Mouse (Mus musculus): Measurements from ENCODE around the gene A4galt.
A peak's percentile ranks its signal among the peaks of the same experiment; 100 is the strongest.

Gene A4galt

GRCm38 (mm10) chr15:83224136-83224766, 27.3 kb downstream of the A4galt start:
- DNase-seq (ENCODE audit: low spot score), result no peak

DNA sequence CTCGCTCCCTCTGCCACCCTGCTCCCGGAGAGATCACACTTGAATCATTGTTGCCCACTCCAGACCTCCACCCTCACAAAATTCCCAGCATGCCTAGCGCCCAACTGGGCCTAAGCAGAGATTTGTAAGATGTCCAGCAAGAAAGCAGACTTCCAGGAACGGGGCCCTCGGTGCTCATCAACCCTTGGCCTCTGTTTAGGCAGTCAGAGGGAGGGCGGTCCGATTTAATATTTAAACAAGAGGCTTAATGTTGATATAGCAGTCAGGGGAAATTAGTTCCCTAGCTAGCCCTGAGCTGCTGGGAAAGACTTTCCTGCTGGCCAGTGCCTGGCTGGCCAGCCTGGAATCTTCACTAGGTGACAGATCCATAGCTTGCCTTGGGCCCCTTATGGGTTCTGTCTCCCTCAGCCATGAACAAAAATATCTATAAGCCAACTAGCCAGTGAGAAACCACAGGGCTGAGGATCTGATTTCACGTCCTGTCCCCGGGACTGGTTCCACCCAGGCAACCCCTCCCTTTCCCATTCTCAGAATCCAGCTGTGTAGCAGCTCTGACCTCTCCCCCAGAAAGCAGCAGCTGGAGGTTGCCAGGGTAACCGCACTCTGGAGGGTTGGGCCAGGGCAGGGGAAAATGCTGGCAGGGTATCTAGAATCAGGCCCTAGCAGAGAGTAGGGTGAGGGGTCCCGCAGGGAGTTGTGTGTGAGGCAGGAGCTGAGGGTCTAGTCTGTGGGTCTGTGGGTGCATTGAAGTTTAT, 28.2 kb downstream of the A4galt start:
- peak; percentile 73 for DNase-seq (ENCODE audit: low spot score)

DNA sequence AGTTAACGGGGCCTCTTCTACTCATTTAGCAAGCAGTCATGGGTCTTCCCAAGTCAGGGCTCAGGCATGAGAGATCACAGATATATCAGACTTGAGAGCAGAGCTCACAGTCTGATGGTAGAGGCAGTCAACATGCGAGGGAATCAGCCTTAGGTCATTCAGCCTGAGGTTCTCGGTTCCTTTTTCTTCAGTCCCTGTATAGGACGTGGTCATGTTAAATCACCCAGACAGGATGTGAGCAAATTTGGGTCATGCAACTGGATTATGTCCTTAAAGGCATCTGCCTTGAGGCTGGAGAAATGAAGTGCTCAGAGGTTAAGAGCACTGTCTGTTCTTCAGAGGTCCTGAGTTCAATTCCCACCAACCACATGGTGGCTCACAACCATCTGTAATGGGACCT, 29.9 kb downstream of the A4galt start:
- no peak for DNase-seq (ENCODE audit: low spot score)

DNA sequence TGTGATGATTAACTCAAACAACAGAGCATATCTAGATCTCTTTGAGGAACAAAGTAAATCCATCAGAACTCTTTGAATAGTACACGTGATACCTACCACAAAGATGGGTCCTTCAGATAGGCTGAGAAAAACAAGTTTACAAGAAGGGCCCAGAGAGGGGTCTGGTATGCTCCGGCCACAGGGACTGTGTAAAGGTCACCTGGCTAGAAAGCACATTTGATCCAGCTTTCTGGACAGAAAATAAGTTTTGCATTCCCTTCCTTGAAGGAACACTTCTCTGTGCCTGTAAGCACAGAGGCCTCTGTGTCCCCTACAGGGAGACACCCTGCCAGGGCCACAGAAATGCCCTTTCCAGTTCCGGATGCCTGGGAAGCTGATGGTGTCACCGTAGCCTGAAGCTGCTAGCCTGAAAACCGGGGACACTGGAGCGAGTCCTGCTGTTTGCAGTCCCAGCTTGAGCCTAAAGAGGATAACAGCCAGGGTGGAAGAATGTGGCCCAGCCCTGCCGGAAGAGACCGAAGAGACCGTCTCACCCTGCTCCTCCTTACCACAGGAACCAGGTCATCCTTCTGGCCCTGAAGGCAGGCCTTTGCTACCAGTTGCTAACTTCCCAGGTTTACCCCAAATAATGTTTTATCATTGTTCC, 31.1 kb downstream of the A4galt start:
- no peak for DNase-seq (ENCODE audit: low spot score)

- no peak for DNase-seq (ENCODE audit: low spot score)
These were observed 36.0 kb downstream of the A4galt start for GRCm38 (mm10) chr15:83215322-83216216.

DNA sequence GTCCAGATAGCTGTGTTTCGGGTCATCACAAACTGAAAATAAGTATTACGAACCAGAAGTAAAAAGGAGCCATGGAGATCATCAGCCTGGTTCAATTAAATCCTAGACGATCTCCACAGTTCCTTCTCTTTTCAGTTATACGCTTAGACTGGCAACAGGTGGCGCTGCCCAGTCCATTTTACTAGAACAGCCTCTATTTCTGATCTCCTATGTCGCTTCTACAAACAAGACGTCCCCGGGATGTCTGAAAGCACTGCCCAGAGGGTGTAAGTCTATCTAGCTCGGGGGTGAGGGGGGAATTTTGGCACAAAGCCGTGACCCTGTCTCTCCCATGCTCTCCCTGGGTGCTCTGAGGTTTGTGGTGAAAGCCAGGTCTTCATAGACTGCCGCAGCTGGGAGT, 41.3 kb downstream of the A4galt start:
- no peak for DNase-seq (ENCODE audit: low spot score)

DNA sequence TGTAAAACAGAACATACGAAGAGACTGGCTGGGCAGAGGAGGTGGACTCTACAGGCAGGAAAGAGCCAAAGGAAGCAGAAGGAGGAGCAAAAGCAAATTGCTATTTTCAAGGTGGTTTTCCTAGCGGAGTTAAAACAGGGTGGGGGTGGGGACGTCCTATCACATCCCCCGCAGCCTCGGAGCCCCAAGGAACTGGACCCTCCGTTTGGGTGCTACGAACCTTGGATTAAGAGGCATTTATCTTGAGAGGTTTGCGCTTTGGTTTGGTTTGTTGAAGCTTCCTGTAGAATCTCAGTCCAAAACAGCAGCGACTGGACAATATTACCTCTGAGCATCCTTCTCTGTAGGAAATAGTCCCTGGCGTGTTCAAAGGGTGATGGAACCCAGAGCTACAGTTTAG, 41.9 kb downstream of the A4galt start:
- no peak for DNase-seq (ENCODE audit: low spot score)

- DNase-seq (ENCODE audit: low spot score), result no peak
These were observed 42.4 kb downstream of the A4galt start for GRCm38 (mm10) chr15:83209092-83209695.

DNA sequence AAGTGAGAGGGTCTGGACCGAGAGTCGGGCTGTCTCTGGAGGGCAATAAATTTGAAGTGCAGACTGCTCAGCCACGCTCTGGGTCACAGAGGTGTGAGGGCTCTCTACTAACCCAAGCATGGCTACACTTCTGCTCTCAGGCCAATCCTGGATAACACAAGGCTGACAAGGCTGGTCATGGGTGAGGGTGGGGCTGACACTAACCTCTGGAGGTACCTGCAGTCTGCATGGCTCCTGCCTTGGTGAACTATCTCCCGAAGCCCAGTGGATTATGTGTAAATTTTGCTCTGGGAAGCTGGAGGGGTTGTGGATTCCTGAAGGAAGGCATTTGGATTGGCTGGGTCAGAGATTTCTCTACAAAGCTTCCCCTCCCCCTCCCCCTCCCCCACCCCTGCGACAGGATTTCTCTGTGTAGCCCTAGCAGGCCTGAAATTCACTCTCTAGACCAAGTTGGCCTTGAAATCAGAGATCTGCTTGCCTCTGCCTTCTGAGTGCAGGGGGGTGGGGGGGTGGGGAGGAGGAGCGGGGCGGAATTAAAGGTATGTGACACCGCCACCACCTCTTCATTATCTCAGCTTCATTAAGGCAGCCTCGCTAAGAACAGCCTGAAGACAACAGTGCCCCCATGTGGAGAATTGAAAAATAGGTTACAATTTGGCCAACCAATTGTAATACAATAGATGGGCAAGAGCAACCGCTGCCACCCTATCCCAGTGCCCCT, 46.7 kb downstream of the A4galt start:
- no peak for DNase-seq (ENCODE audit: low spot score)

DNA sequence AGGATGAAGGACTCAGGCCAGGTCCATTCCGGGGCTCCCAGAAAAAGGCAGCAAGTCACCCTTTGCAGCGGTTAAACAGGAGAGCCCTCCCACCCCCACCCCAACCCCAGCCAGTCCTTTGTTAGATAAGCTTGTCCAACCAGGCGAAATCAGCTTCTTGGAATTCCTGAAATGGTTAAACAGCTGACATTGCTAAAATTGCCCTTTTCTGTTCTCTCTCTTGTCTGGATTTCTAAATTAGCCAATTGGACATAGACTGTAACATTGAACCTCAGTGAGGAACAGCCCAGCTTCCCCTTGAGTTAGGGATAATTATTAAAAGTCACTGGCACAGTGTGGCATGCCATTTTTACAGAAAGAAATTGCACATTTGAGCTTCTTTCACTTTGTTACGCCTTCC, 49.2 kb downstream of the A4galt start:
- no peak for DNase-seq (ENCODE audit: low spot score)

DNA sequence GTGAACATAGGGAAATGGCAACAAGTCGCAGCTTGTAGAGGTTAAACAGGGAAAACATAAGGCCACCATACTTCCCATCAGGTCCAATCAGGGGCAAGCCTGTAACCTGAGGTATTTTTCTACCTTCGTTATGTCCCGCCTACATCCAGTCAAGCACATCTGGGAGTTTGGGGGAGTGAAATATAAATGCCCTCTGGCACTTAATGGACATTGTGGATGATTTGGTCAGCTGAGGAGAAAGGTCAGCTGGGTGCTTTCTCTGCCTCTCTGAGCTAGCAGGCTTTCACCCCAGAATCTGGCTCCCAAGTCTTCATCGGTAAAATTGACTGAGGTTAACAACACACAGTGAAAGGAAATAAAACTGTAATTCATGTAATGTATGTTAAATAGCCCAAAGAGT, 58.2 kb downstream of the A4galt start:
- no peak for DNase-seq (ENCODE audit: low spot score)

DNA sequence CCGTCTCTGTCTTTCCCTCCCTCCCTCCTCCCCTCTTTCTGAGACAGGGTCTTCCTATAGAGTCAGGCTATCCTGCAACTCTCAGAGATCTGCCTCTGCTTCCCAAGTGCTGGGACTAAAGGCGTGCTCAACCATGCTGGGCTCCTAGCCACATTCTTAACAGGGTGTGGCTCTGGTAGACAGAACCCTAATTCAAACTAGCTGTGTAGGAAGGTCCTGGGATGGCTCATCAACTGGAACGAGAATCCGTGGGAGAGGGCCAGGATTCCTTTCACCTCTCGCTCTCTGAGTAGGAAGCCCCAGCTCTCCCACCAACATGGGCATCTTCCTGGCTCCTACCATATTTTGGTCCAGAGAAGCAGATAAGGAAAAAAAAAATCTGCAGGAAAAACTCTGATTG, 69.2 kb downstream of the A4galt start:
- DNase-seq (ENCODE audit: low spot score), result no peak

GRCm38 (mm10) chr15:83181800-83182330, 69.7 kb downstream of the A4galt start:
- no peak for DNase-seq (ENCODE audit: low spot score)

DNA sequence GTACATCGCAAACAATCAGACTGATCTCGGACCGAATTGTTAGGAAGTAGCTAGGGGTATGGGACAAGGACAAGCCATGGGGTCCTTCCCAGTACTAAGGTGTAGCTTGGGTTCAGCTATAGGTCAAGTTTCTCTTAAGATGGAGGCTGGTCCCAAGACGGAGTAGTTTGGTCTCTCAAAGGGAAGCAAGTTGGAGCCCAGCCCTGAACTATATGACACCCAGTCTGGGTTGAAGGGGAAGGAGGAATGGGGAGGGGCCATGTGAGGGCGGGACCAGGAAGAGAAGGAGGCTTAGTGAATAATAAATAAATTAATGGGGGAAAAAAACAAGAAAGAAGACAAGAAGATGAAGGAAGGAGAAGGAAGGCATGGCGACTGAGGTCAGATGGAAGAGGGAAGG, 71.6 kb downstream of the A4galt start:
- DNase-seq (ENCODE audit: low spot score), result no peak
